Mouse (Mus musculus): Measurements from ENCODE around the gene Slc15a3. TPM values are rescaled to one million over a fixed set of nuclear protein-coding genes. Genes with fewer than 3 reads are reported as not detected.

Gene Slc15a3
- polyA plus RNA-seq (2012; ENCODE audit: insufficient read depth, insufficient read length, missing spikeins) = 93.7 and 94.6 TPM in 2 replicates

DNA sequence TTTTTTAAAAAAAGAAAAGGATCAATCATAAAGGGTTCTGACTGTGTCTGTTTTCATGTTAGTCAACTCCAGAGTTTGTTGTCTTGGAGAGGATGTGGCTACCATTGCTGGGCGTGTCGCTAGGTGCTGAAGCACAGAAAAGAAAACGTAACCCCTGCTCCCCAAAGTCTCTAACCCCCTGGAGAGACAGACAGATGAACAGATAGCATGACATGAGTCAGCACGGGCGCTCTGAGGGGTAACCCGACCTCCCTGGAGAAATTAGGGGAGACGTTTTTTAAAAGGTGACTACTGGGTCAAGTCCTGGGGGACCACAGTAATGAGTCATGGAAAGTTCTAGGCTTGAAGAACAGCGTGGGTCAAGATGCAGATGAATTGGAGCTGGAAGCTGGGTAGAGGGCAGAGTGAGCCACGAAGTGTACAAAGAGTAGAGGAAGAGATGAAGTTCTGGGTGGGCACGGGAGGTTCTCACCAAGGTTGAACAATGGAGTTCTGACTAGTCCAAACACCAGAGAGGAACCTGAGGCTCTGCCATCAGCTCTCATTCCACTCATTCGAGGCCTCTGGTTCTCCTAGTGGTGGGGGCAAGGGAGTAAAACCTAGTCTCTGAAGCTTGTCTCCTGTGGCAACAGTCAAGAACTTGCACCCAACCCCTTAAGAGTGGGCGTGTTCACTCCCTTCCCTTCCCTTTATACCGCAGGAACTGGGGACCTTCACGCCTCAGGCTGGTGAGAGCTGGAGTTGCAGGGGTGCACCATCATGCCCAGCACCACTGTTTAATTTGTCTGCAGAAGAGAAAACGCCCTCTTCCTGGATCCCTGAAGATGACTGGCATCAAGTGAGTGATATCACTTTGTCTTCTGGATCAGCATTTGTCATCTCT lies at the start of gene Slc15a3:
TSS of gene Slc15a3 (plus strand) at position 718 of the 883 bp plus-strand sequence.
- H3K4me1 ChIP-seq (ENCODE audit: control insufficient read depth, insufficient read depth, low read length) = peaks cover 26% of the 10 kb centered on the region
- no peak within 1 kb of the TSS for H3K4me3 ChIP-seq (ENCODE audit: insufficient read depth, low read length)
- TF ChIP-seq CTCF (IDR thresholded peaks at IDR 0.05; ENCODE audit: low read depth, low read length) = no peak
- no peak for TF ChIP-seq POLR2A (IDR thresholded peaks at IDR 0.05; ENCODE audit: borderline replicate concordance, low read depth, low read length)
- no peak within 1 kb of the TSS for H3K27ac ChIP-seq (ENCODE audit: insufficient read depth, low read depth, low read length)

- H3K4me1 ChIP-seq (ENCODE audit: control insufficient read depth, insufficient read depth, low read length) = peaks cover 14% of the 10 kb centered on the region
- H3K4me3 ChIP-seq (ENCODE audit: insufficient read depth, low read length) = no peak overlapping the region
- no peak overlapping the region for H3K27ac ChIP-seq (ENCODE audit: insufficient read depth, low read depth, low read length)
- no peak for TF ChIP-seq POLR2A (IDR thresholded peaks at IDR 0.05; ENCODE audit: borderline replicate concordance, low read depth, low read length)
- no peak for TF ChIP-seq CTCF (IDR thresholded peaks at IDR 0.05; ENCODE audit: low read depth, low read length)
These were observed 49.2 kb upstream of the Slc15a3 start for GRCm38 (mm10) chr19:10790323-10790722.

DNA sequence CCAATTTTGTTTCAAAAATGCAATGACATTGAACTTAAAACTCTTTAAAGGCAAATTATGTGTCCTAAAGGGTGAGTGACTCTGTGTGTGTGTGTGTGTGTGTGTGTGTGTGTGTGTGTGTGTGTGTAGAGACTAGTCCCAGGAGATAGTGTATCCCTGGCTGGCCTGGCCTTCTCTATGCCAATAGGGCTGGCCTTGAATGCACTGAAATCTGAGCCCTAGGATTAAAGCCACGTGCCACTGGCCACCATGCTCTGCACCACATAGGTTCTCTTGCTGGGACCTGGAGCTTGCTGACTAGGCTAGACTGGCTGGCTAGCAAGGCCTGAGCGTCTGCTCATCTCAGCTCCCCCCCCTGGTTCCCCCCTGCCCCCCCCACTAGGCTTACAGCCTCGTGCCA lies 46.5 kb upstream of the Slc15a3 start:
- H3K4me1 ChIP-seq (ENCODE audit: control insufficient read depth, insufficient read depth, low read length) = peaks cover 18% of the 10 kb centered on the region
- no peak overlapping the region for H3K27ac ChIP-seq (ENCODE audit: insufficient read depth, low read depth, low read length)

GRCm38 (mm10) chr19:10794916-10795315 lies 44.6 kb upstream of the Slc15a3 start:
- no peak overlapping the region for H3K4me3 ChIP-seq (ENCODE audit: insufficient read depth, low read length)
- peaks cover 17% of the 10 kb centered on the region for H3K4me1 ChIP-seq (ENCODE audit: control insufficient read depth, insufficient read depth, low read length)
- H3K27ac ChIP-seq (ENCODE audit: insufficient read depth, low read depth, low read length) = no peak overlapping the region
- TF ChIP-seq CTCF (IDR thresholded peaks at IDR 0.05; ENCODE audit: low read depth, low read length) (no peak), POLR2A (IDR thresholded peaks at IDR 0.05; ENCODE audit: borderline replicate concordance, low read depth, low read length) (no peak)

More for the DNA sequence above, 46.5 kb upstream of the Slc15a3 start:
- TF ChIP-seq CTCF (IDR thresholded peaks at IDR 0.05; ENCODE audit: low read depth, low read length) (no peak), POLR2A (IDR thresholded peaks at IDR 0.05; ENCODE audit: borderline replicate concordance, low read depth, low read length) (no peak)
- no peak overlapping the region for H3K4me3 ChIP-seq (ENCODE audit: insufficient read depth, low read length)

GRCm38 (mm10) chr19:10798576-10798975 lies 41.0 kb upstream of the Slc15a3 start:
- H3K4me3 ChIP-seq (ENCODE audit: insufficient read depth, low read length) = no peak overlapping the region
- H3K27ac ChIP-seq (ENCODE audit: insufficient read depth, low read depth, low read length) = no peak overlapping the region
- peaks cover 38% of the 10 kb centered on the region for H3K4me1 ChIP-seq (ENCODE audit: control insufficient read depth, insufficient read depth, low read length)
- TF ChIP-seq POLR2A (IDR thresholded peaks at IDR 0.05; ENCODE audit: borderline replicate concordance, low read depth, low read length) = no peak
- TF ChIP-seq CTCF (IDR thresholded peaks at IDR 0.05; ENCODE audit: low read depth, low read length) = no peak

DNA sequence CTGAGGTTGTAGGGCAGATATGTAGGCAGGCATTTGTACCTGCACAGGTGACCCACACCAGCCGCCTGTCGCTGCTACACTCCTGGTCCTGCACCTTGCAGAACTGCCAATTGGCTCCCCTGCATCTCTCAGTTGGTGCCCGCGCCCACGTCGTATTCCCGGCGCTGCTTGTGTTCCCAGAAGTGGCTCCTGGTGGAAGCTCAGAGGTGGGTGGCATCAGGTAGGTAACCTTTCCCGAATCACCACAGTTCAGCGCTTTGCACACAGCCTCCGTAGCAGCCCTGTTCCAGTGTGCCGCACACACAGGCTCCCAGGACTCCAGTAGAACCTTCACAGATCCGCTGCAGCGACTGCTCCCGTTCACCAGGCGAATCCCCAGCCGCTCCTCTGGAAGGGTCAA lies 40.4 kb upstream of the Slc15a3 start:
- peaks cover 38% of the 10 kb centered on the region for H3K4me1 ChIP-seq (ENCODE audit: control insufficient read depth, insufficient read depth, low read length)
- H3K4me3 ChIP-seq (ENCODE audit: insufficient read depth, low read length) = no peak overlapping the region
- no peak overlapping the region for H3K27ac ChIP-seq (ENCODE audit: insufficient read depth, low read depth, low read length)
- no peak for TF ChIP-seq POLR2A (IDR thresholded peaks at IDR 0.05; ENCODE audit: borderline replicate concordance, low read depth, low read length)
- TF ChIP-seq CTCF (IDR thresholded peaks at IDR 0.05; ENCODE audit: low read depth, low read length) = no peak

GRCm38 (mm10) chr19:10801070-10801469 lies 38.5 kb upstream of the Slc15a3 start:
- Histone ChIP-seq H3K4me1 (ENCODE audit: control insufficient read depth, insufficient read depth, low read length) (peaks cover 29% of the 10 kb centered on the region), H3K4me3 (ENCODE audit: insufficient read depth, low read length) (no peak overlapping the region), H3K27ac (ENCODE audit: insufficient read depth, low read depth, low read length) (no peak overlapping the region)
- no peak for TF ChIP-seq POLR2A (IDR thresholded peaks at IDR 0.05; ENCODE audit: borderline replicate concordance, low read depth, low read length)
- no peak for TF ChIP-seq CTCF (IDR thresholded peaks at IDR 0.05; ENCODE audit: low read depth, low read length)

DNA sequence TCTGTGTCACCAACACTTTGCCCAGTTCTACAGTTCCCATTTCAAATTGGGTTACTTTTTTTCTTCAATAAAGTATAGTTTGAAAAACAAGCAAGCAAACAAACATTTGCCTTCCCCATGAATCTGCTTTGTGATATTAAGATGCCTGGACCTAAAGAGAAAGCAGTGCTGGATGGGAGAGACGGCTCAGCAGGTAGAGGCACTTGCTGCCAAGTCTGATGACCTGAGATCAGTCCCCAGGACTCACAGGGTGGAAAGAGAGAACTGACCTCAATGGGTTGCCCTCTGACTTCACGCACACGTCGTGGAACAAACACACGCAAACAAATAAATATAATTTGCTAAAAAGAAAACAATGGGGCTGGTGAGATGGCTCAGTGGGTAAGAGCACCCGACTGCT lies 37.6 kb upstream of the Slc15a3 start:
- peaks cover 29% of the 10 kb centered on the region for H3K4me1 ChIP-seq (ENCODE audit: control insufficient read depth, insufficient read depth, low read length)
- no peak overlapping the region for H3K27ac ChIP-seq (ENCODE audit: insufficient read depth, low read depth, low read length)
- no peak overlapping the region for H3K4me3 ChIP-seq (ENCODE audit: insufficient read depth, low read length)
- TF ChIP-seq POLR2A (IDR thresholded peaks at IDR 0.05; ENCODE audit: borderline replicate concordance, low read depth, low read length) = no peak
- TF ChIP-seq CTCF (IDR thresholded peaks at IDR 0.05; ENCODE audit: low read depth, low read length) = no peak

DNA sequence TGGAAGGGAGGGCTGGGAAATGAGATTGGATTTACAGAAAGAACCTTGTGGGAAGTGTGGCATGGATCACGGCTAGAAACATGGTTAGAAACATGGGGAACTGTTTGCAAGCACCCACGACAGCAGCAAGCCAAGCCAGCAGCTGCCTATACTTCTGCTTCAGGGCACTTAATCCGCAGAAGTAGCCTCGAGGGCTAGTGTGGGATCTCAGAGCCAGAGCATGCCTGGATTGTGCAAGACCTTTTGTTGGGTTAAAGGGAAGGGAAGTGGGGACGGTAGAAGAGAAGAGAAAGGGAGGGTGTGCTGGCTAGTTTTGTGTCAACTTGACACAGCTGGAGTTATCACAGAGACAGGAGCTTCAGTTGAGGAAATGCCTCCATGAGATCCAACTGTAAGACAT lies 35.8 kb upstream of the Slc15a3 start:
- H3K27ac ChIP-seq (ENCODE audit: insufficient read depth, low read depth, low read length) = peak overlapping the region; percentile 67
- no peak for TF ChIP-seq POLR2A (IDR thresholded peaks at IDR 0.05; ENCODE audit: borderline replicate concordance, low read depth, low read length)
- TF ChIP-seq CTCF (IDR thresholded peaks at IDR 0.05; ENCODE audit: low read depth, low read length) = no peak
- H3K4me3 ChIP-seq (ENCODE audit: insufficient read depth, low read length) = no peak overlapping the region
- H3K4me1 ChIP-seq (ENCODE audit: control insufficient read depth, insufficient read depth, low read length) = peaks cover 29% of the 10 kb centered on the region

All from bone marrow macrophage, adult 2 months (primary cell).